In genomic region chr13:21408805-21409459, GRCm38 (mm10) we compare ENCODE assay signal across 9 mouse cellular contexts. TPM values are rescaled to one million over a fixed set of nuclear protein-coding genes. Genes with fewer than 3 reads are reported as not detected.
DNase-seq lines count a peak whose midpoint lies in the region; ATAC-seq lines count a peak whose summit lies in the region.
"Had no signal": no experiment of that assay in that cellular context is flagged by ENCODE, and none has a peak within 500 bp of the region (broad histone marks: within the 10 kb centered on the region; RNA-seq: fewer than 3 reads in every experiment).

No protein-coding gene starts in this region.

- H3K4me1 ChIP-seq in kidney, embryonic 15.5 days, result peaks cover 8% of the 10 kb centered on the region
- peaks cover 7% of the 10 kb centered on the region for H3K4me1 ChIP-seq in embryonic facial prominence, embryonic 10.5 days
- peaks cover 14% of the 10 kb centered on the region for H3K4me1 ChIP-seq in hindbrain, embryonic 14.5 days (replicated peaks; ENCODE audit: control insufficient read depth, insufficient read depth, low read length)
- H3K4me1 ChIP-seq in midbrain, embryonic 14.5 days (ENCODE audit: control insufficient read depth, insufficient read depth, low read length), result peaks cover 2% of the 10 kb centered on the region

- H3K27ac ChIP-seq in kidney, embryonic 15.5 days, result peak overlapping the region; percentile 79
- peak overlapping the region; percentile 84 for H3K27ac ChIP-seq in embryonic facial prominence, embryonic 10.5 days (replicated peaks)
- H3K27ac ChIP-seq in hindbrain, embryonic 14.5 days, result peak overlapping the region; percentile 89
- H3K27ac ChIP-seq in midbrain, embryonic 14.5 days (replicated peaks; ENCODE audit: low read depth, low read length), result peak overlapping the region; percentile 68

- DNase-seq in kidney, adult 8-10 months, result no peak
- no peak for DNase-seq in embryonic facial prominence, embryonic 10.5 days (ENCODE audit: low spot score)
- DNase-seq in hindbrain, embryonic 14.5 days (ENCODE audit: low spot score), result no peak
- no peak for DNase-seq in midbrain, embryonic 14.5 days
- DNase-seq in adrenal gland, adult 8-10 months, result no peak
- no peak for DNase-seq in natural killer cell, adult 2 months (ENCODE audit: low spot score in 2 of 2)
- no peak for DNase-seq in Muller cell, postnatal 12 days (ENCODE audit: inconsistent ontology term)

- no peak for ATAC-seq in kidney, embryonic 15.5 days (replicated peaks; ENCODE audit: low FRiP score)
- ATAC-seq in hindbrain, embryonic 14.5 days (ENCODE audit: low FRiP score), result 0 out of 2 replicates have a peak, but pooled peaks have one; percentile 25
- ATAC-seq in midbrain, embryonic 14.5 days (ENCODE audit: low FRiP score, low TSS enrichment), result peak; percentile 34

- no peaks in the 10 kb centered on the region for H3K9me3 ChIP-seq in kidney, embryonic 15.5 days (replicated peaks)
- no peaks in the 10 kb centered on the region for H3K9me3 ChIP-seq in embryonic facial prominence, embryonic 10.5 days
- H3K9me3 ChIP-seq in hindbrain, embryonic 14.5 days (ENCODE audit: control insufficient read depth, low read length), result no peaks in the 10 kb centered on the region
- no peaks in the 10 kb centered on the region for H3K9me3 ChIP-seq in midbrain, embryonic 14.5 days (ENCODE audit: control insufficient read depth, low read length)

- 53% methylated on average over 11 of the region's 11 CpGs for WGBS in kidney, embryonic 15.5 days
- WGBS in embryonic facial prominence, embryonic 10.5 days, result 50% methylated on average over 11 of the region's 11 CpGs
- WGBS in hindbrain, embryonic 14.5 days, result 54% methylated on average over 11 of the region's 11 CpGs
- 51% methylated on average over 11 of the region's 11 CpGs for WGBS in midbrain, embryonic 14.5 days

- H3K4me2 ChIP-seq in kidney, embryonic 15.5 days, result peak overlapping the region; percentile 75
- peak overlapping the region; percentile 78 for H3K4me2 ChIP-seq in hindbrain, embryonic 14.5 days (replicated peaks)
- peak overlapping the region; percentile 57 for H3K4me2 ChIP-seq in midbrain, embryonic 14.5 days (ENCODE audit: low read length)

- no peaks in the 10 kb centered on the region; the same call in 1 of the 2 replicates for H3K27me3 ChIP-seq in kidney, embryonic 15.5 days
- no peaks in the 10 kb centered on the region for H3K27me3 ChIP-seq in embryonic facial prominence, embryonic 10.5 days (replicated peaks; ENCODE audit: low read depth, poor library complexity, severe bottlenecking)
- no peaks in the 10 kb centered on the region for H3K27me3 ChIP-seq in hindbrain, embryonic 14.5 days (ENCODE audit: control insufficient read depth, insufficient read depth, low read length)
- H3K27me3 ChIP-seq in midbrain, embryonic 14.5 days (ENCODE audit: control insufficient read depth, insufficient read depth, low read length), result no peaks in the 10 kb centered on the region

- H3K4me3 ChIP-seq in kidney, embryonic 15.5 days (replicated peaks), result peak overlapping the region; percentile 53
- H3K4me3 ChIP-seq in embryonic facial prominence, embryonic 10.5 days, result peak overlapping the region; percentile 58
- H3K4me3 ChIP-seq in hindbrain, embryonic 14.5 days (replicated peaks; ENCODE audit: low read length), result peak overlapping the region; percentile 52
- peak overlapping the region; percentile 41 for H3K4me3 ChIP-seq in midbrain, embryonic 14.5 days (replicated peaks; ENCODE audit: low read depth, low read length)

- H3K9ac ChIP-seq in kidney, embryonic 15.5 days, result peak overlapping the region; percentile 56; the same call in 1 of the 2 replicates
- H3K9ac ChIP-seq in hindbrain, embryonic 14.5 days, result peak overlapping the region; percentile 77
- peak overlapping the region; percentile 51 for H3K9ac ChIP-seq in midbrain, embryonic 14.5 days (replicated peaks; ENCODE audit: low read length)

- no peaks in the 10 kb centered on the region for H3K36me3 ChIP-seq in kidney, embryonic 15.5 days
- no peaks in the 10 kb centered on the region for H3K36me3 ChIP-seq in embryonic facial prominence, embryonic 10.5 days (replicated peaks)
- H3K36me3 ChIP-seq in hindbrain, embryonic 14.5 days (replicated peaks; ENCODE audit: control insufficient read depth, insufficient read depth), result no peaks in the 10 kb centered on the region
- no peaks in the 10 kb centered on the region for H3K36me3 ChIP-seq in midbrain, embryonic 14.5 days (ENCODE audit: control insufficient read depth, insufficient read depth, low read length)

RNA-seq across cellular contexts. Expression of gene Zkscan3, which starts 6.4 kb away (rescaled TPM):
- polyA plus RNA-seq in kidney, embryonic 15.5 days (2015; fragmentation: Nextera tagmentation; extraction: Ambion mirVana), result 82.5 and 84.2 TPM in 2 replicates
- 91.5 and 91.9 TPM in 2 replicates for polyA plus RNA-seq in embryonic facial prominence, embryonic 10.5 days (2016; fragmentation: Nextera tagmentation; extraction: Ambion mirVana)
- polyA plus RNA-seq in hindbrain, embryonic 14.5 days (2014; fragmentation: Nextera tagmentation; extraction: Ambion mirVana), result 55.8 and 59.7 TPM in 2 replicates
- 61.8 and 69.9 TPM in 2 replicates for polyA plus RNA-seq in midbrain, embryonic 14.5 days (2014; fragmentation: Nextera tagmentation; extraction: Ambion mirVana)
- 10 to 100 TPM; 55.7 to 74.1 (median 68.0) TPM for total RNA-seq in adrenal gland, adult 8-10 months (2022)

RNA-seq across cellular contexts. Expression of gene Pgbd1, which starts 31.9 kb away (rescaled TPM):
- 3.6 and 3.9 TPM in 2 replicates for polyA plus RNA-seq in kidney, embryonic 15.5 days (2015; fragmentation: Nextera tagmentation; extraction: Ambion mirVana)
- 4.2 and 4.9 TPM in 2 replicates for polyA plus RNA-seq in embryonic facial prominence, embryonic 10.5 days (2016; fragmentation: Nextera tagmentation; extraction: Ambion mirVana)
- polyA plus RNA-seq in hindbrain, embryonic 14.5 days (2014; fragmentation: Nextera tagmentation; extraction: Ambion mirVana), result 3.3 and 3.7 TPM in 2 replicates
- polyA plus RNA-seq in midbrain, embryonic 14.5 days (2014; fragmentation: Nextera tagmentation; extraction: Ambion mirVana), result 3.9 and 5.2 TPM in 2 replicates
- total RNA-seq in adrenal gland, adult 8-10 months (2022), result 1 to 10 TPM in 2 of 4 experiments, under 1 TPM in 2; 0.75 to 1.9 (median 1.1) TPM

RNA-seq across cellular contexts. Expression of gene Zscan26, which starts 44.6 kb away (rescaled TPM):
- 32.6 and 37.0 TPM in 2 replicates for polyA plus RNA-seq in kidney, embryonic 15.5 days (2015; fragmentation: Nextera tagmentation; extraction: Ambion mirVana)
- 29.4 and 29.9 TPM in 2 replicates for polyA plus RNA-seq in embryonic facial prominence, embryonic 10.5 days (2016; fragmentation: Nextera tagmentation; extraction: Ambion mirVana)
- polyA plus RNA-seq in hindbrain, embryonic 14.5 days (2014; fragmentation: Nextera tagmentation; extraction: Ambion mirVana), result 14.1 and 17.4 TPM in 2 replicates
- polyA plus RNA-seq in midbrain, embryonic 14.5 days (2014; fragmentation: Nextera tagmentation; extraction: Ambion mirVana), result 15.7 and 17.6 TPM in 2 replicates
- 10 to 100 TPM; 41.9 to 57.9 (median 51.1) TPM for total RNA-seq in adrenal gland, adult 8-10 months (2022)

RNA-seq across cellular contexts. Expression of gene Zscan12, which starts 46.3 kb away (rescaled TPM):
- 12.4 and 12.7 TPM in 2 replicates for polyA plus RNA-seq in kidney, embryonic 15.5 days (2015; fragmentation: Nextera tagmentation; extraction: Ambion mirVana)
- 19.3 and 20.4 TPM in 2 replicates for polyA plus RNA-seq in embryonic facial prominence, embryonic 10.5 days (2016; fragmentation: Nextera tagmentation; extraction: Ambion mirVana)
- 11.6 and 12.5 TPM in 2 replicates for polyA plus RNA-seq in hindbrain, embryonic 14.5 days (2014; fragmentation: Nextera tagmentation; extraction: Ambion mirVana)
- polyA plus RNA-seq in midbrain, embryonic 14.5 days (2014; fragmentation: Nextera tagmentation; extraction: Ambion mirVana), result 11.8 and 15.9 TPM in 2 replicates
- total RNA-seq in adrenal gland, adult 8-10 months (2022), result 10 to 100 TPM in 3 of 4 experiments, 1 to 10 TPM in 1; 9.6 to 12.8 (median 11.1) TPM

RNA-seq across cellular contexts. Expression of gene Nkapl, which starts 59.4 kb away (rescaled TPM):
- 2.0 and 2.9 TPM in 2 replicates for polyA plus RNA-seq in kidney, embryonic 15.5 days (2015; fragmentation: Nextera tagmentation; extraction: Ambion mirVana)
- 1.3 and 2.0 TPM in 2 replicates for polyA plus RNA-seq in embryonic facial prominence, embryonic 10.5 days (2016; fragmentation: Nextera tagmentation; extraction: Ambion mirVana)
- 3.0 and 3.7 TPM in 2 replicates for polyA plus RNA-seq in hindbrain, embryonic 14.5 days (2014; fragmentation: Nextera tagmentation; extraction: Ambion mirVana)
- polyA plus RNA-seq in midbrain, embryonic 14.5 days (2014; fragmentation: Nextera tagmentation; extraction: Ambion mirVana), result 3.2 and 5.1 TPM in 2 replicates
- 1 to 10 TPM; 1.2 to 2.1 (median 1.8) TPM for total RNA-seq in adrenal gland, adult 8-10 months (2022)
- polyA plus RNA-seq: large intestine, adult 2 months had no signal
